Mouse (Mus musculus): ENCODE measurements at regions not wholly inside any gene's neighbourhood (a gene's known extent, or its start where the extent isn't known, plus 50 kb on each side); places are given as distances from the start of the nearest gene placed in this dataset.
"Not testable (repeated sequence)": the region's sequence is repeated elsewhere in the genome, so short reads cannot be mapped to it uniquely, and the experiment has no call there.

DNA sequence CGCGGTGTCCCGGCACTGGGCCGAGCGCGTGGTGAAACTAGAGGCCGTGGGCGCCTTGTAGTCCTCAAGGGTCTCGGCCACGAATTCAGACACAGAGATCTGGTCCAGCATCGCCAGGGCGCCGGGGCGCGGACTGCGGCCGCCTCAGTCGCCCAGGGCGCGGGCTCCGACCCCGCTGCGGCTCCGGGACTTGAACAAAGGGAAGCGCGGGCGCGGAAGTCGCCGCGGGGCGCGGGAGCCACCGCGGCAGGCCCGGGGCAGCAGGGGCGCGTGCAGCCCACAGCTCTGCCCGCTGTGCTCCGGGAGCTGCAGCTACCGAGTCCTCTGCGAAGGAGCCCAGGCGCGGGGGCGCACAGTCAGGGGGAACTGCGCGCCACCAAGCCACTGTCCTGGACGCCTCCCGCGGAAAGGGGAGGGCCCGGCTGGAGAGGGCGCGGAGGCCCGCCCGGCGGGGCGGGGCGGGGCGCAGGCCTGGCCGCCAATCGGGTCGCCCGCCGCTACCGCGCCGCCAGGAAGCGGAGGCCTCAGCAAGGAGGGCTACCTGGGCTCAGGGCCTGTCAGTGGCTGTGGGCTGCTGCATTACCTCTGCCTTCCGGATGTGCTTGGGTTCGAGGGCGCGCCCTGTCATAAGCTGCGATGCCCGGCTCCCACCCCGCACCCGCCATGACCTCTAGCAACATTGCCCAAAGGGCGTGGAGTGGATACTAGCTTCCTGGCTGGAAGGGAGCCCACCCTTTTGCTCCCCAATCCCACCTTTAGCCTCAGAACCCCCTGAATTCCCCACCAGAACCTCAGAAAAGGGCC, 155.2 kb upstream of the 9030624G23Rik start:
- peak overlapping the region; percentile 46 for H3K4me3 ChIP-seq (ENCODE audit: control insufficient read depth, insufficient read depth, low read length)
- peak; percentile 13 for DNase-seq
- not testable (repeated sequence) for H3K27ac ChIP-seq (ENCODE audit: control insufficient read depth, insufficient read depth, low read length); H3K36me3 ChIP-seq (ENCODE audit: control insufficient read depth, insufficient read depth, low read length); H3K4me1 ChIP-seq (replicated peaks; ENCODE audit: control insufficient read depth, insufficient read depth, low read length); H3K27me3 ChIP-seq (ENCODE audit: control insufficient read depth, insufficient read depth, low read length)
- WGBS, result 11% methylated on average over 59 of the region's 77 CpGs
